Mouse (Mus musculus) layer of hippocampus, postnatal 10 days (tissue): ENCODE measurements around the gene Mtif3. TPM values are rescaled to one million over a fixed set of nuclear protein-coding genes. Genes with fewer than 3 reads are reported as not detected.

Source experiments
- DNase-seq, 2 experiments: peaks; one replicate each; pipeline ENCODE4 v3.0.0; 2021; ENCODE audit warnings: low spot score in 2 of 2
- long read RNA-seq: library from polyadenylated mRNA; stranded (forward); transcript quantifications from one replicate; pipeline ENCODE4 v2.0.0, GENCODE M21; 2023
- total RNA-seq, 2 experiments: library from RNA; stranded (reverse); gene quantifications; 2 replicates each; pipeline ENCODE4 v1.2.3; 2021

Gene Mtif3
- 10 to 100 TPM; 15.5 to 17.8 TPM for total RNA-seq
- long read RNA-seq, full-length matches to known transcripts: 24 of 30 reads
- long read RNA-seq, partial matches to known transcripts: 1 of 30 reads
- long read RNA-seq, other reads (novel, unspliced or antisense): 5 of 30 reads

DNA sequence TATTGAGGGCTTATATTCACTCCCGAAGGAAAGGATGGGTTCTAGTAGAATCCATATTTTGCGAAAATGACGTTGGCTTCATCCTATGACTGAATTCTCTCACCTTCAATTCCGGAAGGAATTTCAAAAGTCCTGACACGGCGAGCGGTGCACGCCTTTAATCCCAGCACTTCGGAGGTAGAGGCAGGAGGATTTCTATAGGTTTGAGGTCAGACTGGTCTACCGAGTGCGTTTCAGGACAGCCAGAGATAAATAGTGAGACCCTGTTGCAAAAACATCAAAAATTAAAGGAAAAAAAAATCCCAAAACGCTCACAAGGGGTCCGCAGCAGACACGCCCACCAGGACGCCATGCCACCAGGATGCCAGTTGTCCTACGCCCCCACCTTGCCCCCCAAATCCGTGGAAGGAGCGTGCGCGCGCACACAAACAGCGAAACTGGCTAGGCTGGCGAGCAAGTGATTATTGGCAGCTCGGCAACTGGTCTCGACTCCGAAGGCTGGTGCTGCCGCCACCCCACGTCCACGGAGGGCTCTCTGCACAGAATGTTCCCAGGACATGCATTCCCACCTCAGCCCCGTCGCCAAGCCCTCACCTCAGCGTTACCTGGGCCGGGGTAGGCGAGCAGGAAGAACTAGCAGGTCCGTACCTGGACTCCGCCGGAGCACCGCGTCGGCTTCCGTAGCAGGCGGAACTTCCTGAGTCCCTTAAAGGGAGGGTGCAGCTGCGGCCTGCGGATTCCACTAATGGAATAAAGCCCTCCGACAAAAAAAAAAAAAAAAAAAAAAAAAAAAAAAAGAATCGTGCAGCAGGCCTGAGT, at the start of gene Mtif3:
Mtif3 (minus strand) TSS at position 683 of the 819 bp plus-strand sequence.
- peak; percentile 74 to 81 for DNase-seq

DNA sequence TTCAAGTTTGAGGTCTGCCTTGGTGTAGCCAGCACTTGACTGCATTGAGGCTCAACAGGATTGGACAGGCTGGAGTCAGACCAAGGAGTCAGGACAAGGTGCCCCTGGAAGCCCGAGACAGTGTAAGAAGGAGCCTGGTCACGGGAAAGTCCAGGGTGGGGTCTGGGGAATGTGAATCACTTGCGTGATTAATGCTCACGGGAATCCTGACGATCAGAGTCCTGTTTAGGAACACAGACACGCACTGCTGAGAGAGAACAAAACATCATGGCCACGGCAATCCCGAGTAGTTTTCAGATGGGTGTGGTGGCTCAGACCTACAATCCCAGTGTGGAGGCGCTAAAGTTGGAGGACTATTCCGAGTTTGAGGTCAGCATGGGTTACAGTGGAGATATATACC, 47.7 kb upstream of the Mtif3 start:
- no peak for DNase-seq

DNA sequence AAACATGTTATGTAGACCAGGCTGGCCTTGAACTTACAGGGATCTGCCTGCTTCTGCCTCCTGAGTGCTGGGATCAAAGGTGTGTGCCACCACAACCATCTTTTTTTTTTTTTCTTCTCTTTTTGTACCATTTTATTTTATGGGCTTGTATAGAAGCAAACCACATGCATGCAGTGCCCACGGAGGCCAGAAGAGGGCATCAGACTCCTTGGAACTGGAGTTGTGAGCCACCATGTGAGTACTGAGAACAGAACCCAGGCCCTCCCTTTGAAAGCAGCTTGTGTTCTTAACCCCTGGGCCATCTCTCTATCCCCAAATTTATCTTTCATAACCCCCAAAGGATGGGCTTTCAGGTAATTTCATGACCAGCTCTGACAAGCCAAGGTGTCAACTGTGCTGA, 39.7 kb upstream of the Mtif3 start:
- no peak for DNase-seq

DNA sequence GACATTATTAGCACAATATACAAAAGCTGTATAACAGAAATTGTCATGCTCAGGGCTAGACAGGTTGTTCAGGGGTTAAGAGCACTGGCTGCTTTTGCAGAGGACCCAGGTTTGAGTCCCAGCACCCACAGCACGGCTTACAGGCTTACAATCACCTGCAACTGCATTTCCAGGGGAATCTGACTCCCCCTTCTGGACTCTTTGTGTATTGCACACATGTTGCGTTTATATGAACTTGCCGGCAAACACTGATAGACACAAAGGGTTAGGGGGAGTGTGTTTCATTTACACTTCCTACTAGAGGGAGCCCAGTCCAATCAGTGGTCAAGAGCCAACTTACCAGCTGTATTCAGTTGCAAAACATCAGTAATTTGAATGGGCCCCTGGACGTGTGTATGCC, 37.7 kb upstream of the Mtif3 start:
- DNase-seq: no peak

DNA sequence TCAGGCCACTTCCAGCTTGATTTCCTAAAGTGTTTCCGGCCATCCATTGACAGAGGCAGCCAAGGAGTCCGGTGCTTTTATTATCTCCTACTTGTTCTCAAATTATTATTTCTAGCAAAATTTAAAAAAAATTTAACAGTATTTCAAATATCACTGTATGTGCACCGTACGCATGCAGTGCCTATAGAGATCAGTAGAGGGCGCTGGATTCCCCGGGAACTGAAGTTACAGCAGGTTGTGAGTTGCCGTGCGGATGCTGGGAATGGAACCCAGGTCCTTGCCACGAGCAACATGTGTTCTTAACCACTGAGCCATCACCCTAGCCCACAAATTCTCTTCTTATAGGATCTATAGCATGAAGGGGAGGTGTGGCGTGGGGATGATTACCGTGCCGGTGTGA, 35.2 kb upstream of the Mtif3 start:
- DNase-seq: no peak

DNA sequence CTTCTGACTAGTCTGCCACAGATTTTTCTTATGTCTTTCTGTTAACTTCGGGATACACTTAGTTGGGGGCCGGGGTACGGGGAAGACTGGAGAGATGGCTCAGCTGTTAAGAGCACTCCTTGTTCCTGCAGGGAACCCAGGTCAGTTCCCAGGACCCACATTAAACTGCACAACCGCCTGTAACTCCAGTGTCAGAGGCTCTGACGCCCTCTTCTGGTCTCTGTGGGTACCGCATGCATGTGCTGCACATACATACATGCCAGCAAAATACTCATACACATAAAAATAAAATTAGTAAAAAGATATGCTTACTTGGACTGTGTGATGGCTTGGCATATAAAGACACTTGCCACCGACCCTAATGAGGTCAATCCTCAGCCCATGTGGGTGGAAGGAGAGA, 33.2 kb upstream of the Mtif3 start:
- no peak for DNase-seq

DNA sequence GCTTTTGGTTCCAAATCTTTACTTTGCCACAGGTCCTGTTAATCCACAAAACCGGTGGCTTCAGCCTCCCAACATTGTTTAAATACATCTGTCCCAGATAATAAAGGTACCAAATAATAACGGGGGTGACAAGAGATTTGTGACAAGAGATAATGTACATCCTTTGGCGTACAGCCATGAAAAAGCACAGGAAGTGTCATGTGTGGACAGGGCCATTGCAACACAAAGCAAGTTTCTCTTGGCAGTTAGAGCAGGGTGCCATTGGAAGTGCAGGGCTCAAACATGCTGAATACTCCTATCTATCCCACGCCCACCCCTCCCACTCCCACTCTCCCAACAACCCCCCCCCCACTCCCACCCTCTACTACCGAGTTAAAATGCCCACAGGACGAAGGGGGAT, 31.4 kb upstream of the Mtif3 start:
- no peak for DNase-seq

DNA sequence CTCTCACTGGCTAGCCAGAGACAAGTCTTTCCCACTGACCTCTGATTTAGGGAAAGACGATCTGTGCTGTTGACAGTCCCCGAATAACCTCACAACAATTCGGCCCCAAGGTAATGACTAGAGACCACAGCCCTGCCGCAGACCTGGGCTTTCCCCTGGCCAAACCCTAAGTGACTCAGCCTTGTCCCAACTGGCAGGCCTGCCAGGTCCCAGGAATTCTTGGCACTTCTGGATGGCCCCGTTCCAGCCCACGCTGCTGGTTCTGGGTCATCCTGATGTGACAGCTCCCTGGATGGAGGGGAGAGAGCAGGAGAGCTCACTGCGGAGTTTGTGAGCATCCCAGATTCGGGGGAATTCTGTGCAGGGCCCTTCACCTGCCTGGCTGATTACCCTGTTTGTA, 29.9 kb upstream of the Mtif3 start:
- peak; percentile 40 to 57 for DNase-seq

DNA sequence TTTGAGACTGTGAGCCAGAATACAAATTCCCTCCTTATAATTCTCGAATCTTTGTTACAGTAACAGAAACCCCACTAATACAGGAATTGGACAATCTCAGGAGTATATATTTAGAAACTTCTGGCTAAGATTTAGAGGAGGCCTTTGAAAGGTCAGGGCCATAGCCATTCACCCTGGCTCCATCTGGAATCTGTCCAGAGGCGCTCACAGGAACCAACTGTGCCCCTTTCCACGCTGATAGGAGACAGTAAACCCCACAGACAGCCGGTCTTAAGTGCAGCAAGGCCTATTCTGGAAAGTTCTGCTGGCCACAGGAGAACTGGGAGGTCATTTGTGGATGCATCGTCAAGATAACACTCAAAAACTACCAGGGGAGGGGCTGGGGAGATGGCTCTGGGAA, 25.5 kb upstream of the Mtif3 start:
- no peak for DNase-seq

DNA sequence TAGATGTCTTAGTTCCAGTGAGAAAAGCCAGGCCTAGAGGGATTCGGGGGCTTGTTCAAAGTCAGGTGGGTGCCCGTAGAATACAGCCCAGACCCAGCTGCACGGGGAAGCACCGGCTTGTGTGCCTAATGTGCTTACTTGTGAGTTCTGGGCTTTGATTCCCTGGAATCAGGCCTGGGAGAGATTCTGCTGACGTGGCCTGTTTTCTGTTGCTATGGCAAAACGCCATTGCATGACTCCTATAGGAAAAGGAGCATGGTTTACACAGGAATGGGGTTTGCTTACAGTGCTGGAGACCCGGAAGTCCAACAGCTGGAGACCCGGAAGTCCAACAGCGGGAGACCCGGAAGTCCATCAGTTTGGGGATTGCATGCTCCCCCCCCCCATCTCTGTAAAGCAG, 24.0 kb upstream of the Mtif3 start:
- DNase-seq: no peak

DNA sequence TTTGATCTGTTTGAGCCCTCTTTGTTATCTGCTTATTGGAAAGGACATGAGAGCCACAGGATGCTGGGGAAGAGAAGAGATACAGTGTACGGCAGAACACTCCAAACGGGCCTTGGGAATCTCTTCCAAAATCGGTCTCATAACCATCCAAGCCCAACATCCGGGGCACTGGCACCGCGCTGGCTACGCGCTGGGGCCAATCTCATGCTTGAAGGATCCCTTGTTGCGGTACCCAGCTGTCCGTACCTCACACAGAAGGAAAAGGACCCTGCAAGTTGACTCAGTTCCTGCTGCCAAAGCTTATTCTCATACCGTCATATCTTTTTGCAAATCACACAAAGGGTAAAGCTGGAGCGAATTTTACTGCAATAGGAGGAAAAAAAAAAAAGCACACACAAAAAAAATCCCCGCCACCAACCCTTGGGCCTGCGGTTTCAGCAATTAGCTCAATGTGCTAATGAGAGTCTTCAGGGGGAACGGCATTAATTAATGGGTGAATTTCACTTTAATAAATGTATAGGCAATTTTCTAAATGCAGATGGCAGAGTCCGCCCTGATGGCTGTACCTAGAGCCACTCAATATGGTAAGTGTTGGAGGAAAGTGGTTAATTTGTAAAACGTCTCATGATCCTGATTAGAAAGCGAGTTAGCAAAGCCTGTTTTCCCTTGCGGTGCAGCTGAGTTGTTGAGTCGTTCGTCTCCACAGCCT, 22.3 kb upstream of the Mtif3 start:
- DNase-seq: no peak

DNA sequence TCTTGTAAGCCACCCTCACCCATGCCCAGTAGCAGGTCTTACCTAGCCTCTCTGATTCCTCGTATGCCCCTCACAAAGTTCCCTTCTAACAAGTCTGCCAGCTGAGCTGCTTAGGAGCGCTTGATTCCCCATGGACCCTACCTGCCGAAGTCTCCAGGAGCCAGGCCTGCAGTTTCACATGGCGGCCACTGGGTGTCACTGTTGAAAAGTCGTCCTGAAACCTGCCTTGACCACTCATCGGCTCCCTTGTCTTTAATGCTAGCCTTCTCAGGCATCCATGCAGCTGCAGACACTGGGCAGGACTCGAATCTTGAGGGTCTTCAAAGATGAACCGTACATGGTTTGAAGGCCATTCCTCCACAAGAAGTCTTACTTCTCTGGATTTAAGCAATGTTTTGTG, 19.6 kb upstream of the Mtif3 start:
- DNase-seq: peak; percentile 50 to 69

DNA sequence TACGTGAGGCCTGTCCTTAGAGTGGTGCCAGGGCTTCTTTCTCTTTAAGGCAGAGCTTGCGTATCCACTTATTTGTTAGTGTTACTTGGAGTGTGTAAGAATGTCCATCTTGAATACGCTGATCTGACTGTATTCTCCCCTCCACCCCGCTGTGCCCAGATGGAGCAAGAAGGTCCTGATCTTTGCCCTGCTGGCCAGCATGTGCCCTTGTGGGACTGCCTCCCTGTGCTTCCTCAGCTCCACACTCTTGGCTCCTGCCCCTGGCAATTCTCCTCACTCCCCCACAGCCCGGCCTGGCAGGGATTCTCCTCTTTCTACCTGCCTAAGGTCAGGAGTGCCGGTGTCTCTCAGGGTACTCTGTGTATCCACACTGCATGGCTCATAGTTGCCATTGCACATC, 17.8 kb upstream of the Mtif3 start:
- DNase-seq: no peak

DNA sequence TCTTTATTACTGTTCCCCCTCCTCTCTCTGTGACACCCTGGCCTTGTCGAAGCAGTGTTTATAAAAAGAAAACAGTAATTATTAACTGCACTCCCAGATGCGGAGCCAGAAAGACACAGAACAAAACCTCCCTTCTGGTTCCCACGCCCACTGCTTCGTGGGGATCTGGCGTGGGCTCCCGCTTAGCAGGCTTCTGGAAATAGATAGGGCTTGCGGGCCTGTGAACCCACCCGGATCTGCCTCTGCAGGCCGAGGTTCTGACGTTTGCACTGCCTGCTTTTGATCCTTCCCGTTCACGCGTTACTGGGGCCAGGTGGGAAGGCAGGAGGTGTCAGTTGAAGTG, 11.2 kb upstream of the Mtif3 start:
- no peak for DNase-seq

DNA sequence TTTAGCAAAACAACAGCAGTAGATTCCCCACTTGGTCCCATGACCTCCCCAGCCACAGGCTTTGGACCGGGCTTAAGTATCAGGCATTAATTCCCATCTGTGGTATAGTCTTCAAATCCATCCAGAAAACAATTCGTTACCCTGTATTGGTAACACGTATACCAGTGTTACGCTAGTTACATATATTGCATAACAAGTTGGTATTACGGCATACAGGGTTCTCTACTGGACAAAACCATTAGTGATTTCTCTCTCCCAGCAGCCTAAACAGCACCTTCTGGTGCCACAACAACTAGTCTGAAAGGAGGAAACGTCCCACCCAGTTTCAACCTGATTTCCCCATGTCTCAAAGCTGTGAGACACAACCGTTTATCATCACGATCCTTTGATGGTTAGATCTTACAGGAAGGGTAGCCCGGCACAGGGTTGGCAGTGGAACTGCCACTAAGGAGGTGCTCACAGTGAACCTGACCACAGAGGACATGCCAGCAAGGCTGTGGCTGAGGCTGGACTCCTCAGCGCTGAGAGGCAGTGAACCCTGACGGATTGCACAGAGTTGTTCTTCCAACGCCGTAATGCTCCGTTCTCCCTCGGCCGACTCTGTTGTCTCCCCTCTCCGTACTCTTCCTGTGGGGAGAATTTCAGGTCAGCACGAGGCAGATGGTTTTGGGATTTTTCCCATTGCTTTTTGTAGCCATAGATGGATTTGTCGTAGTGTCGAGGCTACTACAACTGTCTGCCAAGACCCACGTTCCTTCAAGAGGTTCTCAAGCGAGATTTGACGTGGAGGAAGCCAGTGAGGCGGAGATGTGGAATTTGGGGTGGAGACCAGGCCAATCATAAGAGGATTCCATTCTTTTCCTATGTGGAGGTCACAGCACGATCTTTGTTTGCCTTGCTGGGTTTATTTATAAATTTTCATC, 10.5 kb upstream of the Mtif3 start:
- DNase-seq: no peak

DNA sequence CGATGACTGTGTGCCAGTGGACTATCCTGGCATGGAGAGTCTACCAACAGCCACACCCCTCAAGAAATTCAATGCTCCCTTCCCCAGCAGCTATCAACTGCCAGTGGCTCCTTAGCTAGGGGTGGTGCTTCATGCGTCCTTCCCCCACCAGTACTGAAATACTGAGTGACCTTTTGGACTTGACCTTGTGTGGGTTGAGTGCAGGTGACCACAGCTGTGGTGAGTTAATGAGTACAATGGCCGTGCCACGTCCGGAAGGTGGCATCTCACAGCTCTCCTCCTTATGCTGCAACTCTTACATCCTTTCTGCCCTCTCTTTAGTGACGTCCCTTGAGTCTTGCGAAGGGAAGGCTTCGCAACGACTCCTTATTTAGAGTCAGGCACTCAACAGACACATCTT, 9.8 kb upstream of the Mtif3 start:
- DNase-seq: no peak

DNA sequence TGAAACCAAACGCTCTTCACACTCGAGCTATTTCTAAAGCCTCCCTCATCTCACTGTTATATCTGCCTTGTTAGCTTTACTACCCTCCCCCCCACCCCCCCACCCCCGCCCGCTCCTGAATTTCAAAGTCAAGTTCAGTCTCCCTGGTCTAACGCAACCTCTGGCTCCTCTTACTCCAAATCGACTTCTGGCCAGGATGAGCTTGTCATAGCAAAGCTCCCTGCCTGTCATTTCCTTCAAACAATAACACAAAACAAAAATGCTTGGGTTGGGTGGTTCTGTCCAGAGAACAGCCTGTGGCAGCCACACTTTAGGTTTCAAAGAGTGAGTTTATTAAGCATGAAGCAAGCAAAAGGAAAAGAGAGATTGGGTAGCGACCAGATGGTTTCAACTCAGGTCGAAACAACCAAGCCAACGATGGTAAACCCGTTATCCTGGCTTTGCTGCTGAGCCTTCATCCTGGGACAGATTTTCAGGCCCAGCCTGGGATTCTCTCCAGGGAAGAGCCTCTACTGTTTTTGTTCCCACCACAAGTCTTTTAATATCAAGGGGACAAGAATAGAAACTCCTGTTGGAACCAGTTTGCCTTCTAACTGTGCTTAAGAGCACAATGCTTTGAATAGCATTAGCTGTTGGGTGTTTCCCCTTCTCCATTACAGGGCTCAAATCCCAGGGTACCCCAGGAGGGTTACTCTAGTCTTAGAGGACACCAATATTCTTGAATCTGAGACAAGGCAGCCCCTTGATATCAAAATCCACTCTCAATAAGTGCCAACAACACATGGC, 8.4 kb upstream of the Mtif3 start:
- DNase-seq: no peak

DNA sequence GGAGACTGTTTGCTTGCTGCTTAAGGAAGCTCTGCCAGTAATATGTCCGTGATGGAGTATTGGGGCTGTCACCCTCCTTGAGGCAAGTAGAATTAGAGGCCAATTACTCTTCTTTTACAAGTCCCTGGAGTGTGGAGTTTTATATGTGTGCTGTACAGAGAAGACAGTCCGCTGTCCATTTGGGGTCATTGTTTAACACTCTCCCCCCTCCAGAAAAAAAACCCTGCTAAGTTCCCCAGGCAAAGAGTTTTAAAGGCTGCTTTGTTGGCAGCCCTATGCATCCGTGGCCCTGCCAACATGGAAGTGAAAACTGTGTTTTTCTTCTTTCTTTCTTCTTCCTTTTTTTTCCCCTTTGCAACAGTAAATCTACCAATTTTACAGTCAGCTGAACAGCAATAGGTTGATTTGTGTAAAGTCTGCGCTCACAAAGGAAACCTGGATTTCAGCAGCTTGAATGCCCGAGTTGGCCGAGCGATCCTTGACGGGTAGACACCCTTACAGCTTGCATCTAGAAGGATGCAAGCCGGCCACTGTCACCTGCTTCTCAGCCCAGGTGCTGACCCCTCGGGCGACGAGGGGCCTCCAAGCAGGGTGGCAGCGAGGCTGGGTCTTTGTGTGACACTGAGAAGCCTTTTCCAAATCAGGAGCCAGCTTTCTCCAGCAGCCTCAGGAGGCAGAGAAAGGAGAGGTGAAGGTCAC, 5.2 kb upstream of the Mtif3 start:
- DNase-seq: no peak

DNA sequence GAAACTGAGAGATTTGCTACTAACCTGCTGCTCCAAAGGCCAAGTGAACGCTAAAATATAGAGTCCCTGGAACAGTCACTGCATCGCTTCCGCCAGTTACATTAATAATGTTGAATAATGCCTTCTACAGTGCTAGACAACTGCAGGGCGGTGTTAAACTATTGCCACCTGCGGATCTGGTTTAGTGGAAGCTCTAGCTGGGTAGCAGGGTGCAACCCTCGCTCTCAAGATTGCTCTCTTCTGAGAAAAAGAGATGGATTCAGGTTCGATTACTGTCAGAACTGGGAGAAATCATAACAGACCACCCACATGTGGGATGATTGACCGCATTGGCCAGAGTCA, 308 bp upstream of the Mtif3 start:
- DNase-seq: peak in 1 of 2 experiments; percentile 25

DNA sequence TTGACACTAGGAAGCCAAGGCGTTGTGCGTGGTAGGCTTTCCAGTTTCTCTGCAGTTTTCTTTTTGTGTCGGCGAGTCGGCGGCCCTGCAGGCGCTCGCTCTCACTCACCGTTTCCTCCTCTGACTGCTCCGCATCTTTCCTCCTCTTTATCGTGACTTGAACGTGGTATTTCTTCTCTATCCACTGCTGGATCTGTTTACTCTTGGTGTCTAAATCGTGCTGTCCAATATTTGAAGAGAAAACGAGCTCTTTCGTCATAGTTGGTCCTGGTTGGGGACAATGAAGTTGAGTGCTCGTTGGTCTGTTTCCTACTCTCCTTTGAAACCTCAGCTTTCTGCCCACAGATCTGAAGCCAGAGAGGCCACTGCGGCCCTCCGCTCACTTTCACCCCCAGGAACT, 6.9 kb downstream of the Mtif3 start:
- DNase-seq: no peak
